Mouse (Mus musculus) left cerebral cortex, postnatal 4 days (tissue): ENCODE results near the gene Hoxd9. TPM values are rescaled to one million over a fixed set of nuclear protein-coding genes. Genes with fewer than 3 reads are reported as not detected.

ENCODE experiments used
- DNase-seq: peaks from one replicate; pipeline ENCODE4 v3.0.0-alpha.2; 2022
- intact Hi-C: fragments of 180-260 bp; cut with DNase I; formaldehyde crosslinking; loops from one replicate; pipeline ENCODE4 v1.15.1; 2025
- total RNA-seq, 2 experiments: library from RNA; stranded (reverse); gene quantifications; 2 replicates each; pipeline ENCODE4 v1.2.3; 2021

Gene Hoxd9
- total RNA-seq, 2 experiments from 2014 or later, result not detected

- DNase-seq, result no peak
These were observed 3.5 kb upstream of the Hoxd9 start for GRCm38 (mm10) chr2:74694066-74694465.

GRCm38 (mm10) chr2:74695383-74695782, 2.1 kb upstream of the Hoxd9 start:
- intact Hi-C loops, result loop anchor here (10.0 kb wide), 1 partner anchor 1409 kb away; no protein-coding TSS in a partner anchor
- no peak for DNase-seq

More at GRCm38 (mm10) chr2:74694066-74694465, 3.5 kb upstream of the Hoxd9 start:
- intact Hi-C loops, result loop anchor here (10.0 kb wide), 1 partner anchor 1411 kb away; no protein-coding TSS in a partner anchor

DNA sequence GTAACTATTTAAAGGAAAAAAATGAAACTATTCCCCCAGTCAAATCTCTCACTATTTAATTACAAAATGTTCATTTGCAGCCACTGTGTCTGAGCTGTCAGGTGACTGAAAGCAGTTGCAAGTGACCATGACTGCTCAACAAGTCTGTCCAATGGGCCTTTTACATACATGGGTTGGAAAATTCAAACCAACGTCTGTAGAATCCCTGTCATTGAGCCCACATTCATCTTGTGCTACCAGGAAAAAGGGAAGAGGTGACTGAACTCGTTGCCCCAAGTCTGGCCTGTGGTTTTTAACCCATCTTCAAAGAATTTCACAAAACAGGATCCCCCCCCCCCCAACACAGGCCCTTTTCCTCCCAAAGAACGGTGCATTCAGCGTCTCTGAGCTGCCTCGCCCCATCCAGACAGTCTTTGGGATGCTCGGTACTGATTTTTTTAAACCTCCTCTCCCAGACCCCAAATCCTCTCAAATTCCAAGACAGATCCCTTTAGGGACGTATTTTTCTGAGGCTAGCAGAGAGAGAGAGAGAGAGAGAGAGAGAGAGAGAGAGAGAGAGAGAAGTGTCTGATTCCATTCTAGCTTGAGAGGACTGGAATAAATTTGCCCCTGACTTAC, 1.6 kb upstream of the Hoxd9 start:
- DNase-seq, result no peak
- intact Hi-C loops, result loop anchor here (10.0 kb wide), 1 partner anchor 1409 kb away; no protein-coding TSS in a partner anchor

- no peak for DNase-seq
- intact Hi-C loops, result loop anchor here (10.0 kb wide), 1 partner anchor 1408 kb away; no protein-coding TSS in a partner anchor
These were observed 838 bp upstream of the Hoxd9 start for GRCm38 (mm10) chr2:74696442-74697335.

DNA sequence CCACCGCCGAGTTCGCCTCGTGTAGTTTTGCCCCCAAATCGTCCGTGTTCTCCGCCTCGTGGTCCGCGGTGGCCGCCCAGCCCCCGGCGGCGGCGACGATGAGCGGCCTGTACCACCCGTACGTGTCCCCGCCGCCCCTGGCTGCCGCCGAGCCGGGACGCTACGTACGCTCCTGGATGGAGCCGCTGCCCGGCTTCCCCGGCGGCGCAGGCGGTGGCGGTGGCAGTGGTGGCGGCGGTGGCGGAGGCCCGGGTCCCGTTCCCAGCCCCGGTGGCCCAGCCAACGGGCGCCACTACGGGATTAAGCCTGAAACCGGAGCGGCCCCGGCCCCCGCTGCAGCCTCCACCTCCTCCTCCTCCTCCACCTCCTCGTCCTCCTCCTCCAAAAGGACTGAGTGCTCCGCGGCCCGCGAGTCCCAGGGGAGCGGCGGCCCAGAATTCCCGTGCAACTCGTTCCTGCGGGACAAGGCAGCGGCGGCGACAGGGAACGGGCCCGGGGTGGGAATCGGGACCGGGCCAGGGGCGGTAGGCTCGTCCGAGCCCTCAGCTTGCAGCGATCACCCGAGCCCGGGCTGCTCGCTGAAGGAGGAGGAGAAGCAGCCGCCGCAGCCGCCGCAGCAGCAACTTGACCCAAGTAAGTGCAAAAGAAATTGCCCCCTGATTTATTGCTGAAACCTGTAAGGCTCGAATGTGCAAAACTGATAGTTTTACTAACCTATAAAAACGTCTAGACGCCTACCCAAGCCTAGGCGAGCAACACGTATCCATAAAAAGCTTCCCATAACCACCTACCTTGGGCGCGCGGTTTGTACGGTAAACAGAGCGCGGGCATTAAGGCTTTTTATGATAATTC, 900 bp downstream of the Hoxd9 start:
- DNase-seq, result no peak
- intact Hi-C loops, result loop anchor here (10.0 kb wide), 1 partner anchor 1406 kb away; no protein-coding TSS in a partner anchor

GRCm38 (mm10) chr2:74699053-74699430, 1.5 kb downstream of the Hoxd9 start:
- no peak for DNase-seq
- intact Hi-C loops, result loop anchor here (10.0 kb wide), 1 partner anchor 1406 kb away; no protein-coding TSS in a partner anchor

DNA sequence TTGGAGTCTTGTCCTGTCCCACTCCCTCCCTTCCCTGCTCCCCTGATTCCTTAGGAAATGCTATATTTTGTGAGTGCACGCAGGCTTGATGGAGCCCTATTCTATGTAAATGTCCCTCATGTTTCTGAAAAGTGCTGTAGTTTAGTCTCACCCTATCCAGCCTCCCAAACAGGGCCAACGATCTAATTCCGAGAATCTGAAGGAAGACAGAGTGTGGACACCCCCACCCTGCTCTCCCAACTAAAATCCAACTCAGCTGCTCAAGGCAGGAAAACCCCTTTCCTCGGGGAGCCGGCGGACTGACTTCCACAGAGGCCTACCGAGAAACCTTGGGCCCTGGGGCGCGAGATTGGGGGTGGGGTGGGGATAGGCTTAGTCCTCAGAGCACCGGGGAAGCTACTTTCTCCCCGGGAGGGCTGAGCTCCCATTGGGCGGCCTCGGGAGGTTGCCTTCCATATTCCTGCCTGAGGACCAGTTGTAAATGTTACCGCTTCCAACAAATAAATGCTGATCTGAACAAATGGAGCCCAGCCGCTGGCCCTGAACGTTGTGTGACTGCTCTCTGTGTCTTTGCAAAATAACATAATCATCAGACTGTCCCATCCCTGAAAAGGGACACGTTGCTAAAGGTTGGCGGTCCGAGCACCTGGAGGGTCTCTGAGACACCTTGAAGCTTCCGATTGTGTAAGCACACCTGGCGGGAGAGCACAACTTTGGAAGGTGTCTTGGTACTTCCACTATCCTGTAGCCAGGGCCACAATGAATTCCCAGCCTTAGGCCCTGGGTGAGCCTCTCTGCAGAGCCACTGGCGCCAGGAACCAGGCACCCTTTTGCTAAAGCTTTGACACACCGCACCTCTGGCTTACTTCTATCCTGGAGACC, 2.4 kb downstream of the Hoxd9 start:
- DNase-seq, result no peak
- intact Hi-C loops, result loop anchor here (5.0 to 10.0 kb wide), 2 partner anchors 437 to 1405 kb away; no protein-coding TSS in a partner anchor

DNA sequence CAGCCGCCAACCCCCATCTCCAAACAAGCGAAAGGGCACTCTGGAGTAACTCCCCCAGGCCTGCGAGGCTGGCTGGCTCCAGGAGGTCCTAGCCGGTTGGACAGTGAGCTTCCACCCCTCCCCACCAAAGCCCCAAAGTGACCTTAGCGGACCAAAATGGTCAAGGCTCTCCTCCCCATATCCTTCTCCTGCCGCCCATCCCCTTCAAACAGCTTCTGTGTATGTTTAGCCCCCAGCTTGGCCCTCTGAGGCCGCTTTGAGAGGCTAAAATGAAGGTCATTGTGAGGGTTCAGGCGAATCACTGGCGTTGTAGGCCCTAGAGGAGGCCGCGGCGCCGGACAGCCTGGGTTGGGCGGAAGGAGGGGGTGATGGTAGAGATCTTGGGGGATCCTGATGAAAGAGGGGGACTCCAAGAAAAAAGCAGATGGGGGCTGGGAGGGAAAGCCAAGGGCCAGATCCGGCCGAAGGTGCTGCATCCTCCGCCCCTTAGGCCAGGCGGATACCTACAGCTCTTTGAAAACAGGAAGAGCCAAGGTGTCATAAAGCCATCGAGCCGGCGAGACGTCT, 3.1 kb downstream of the Hoxd9 start:
- no peak for DNase-seq
- intact Hi-C loops, result loop anchor here (5.0 kb wide), 1 partner anchor 437 kb away; no protein-coding TSS in a partner anchor

DNA sequence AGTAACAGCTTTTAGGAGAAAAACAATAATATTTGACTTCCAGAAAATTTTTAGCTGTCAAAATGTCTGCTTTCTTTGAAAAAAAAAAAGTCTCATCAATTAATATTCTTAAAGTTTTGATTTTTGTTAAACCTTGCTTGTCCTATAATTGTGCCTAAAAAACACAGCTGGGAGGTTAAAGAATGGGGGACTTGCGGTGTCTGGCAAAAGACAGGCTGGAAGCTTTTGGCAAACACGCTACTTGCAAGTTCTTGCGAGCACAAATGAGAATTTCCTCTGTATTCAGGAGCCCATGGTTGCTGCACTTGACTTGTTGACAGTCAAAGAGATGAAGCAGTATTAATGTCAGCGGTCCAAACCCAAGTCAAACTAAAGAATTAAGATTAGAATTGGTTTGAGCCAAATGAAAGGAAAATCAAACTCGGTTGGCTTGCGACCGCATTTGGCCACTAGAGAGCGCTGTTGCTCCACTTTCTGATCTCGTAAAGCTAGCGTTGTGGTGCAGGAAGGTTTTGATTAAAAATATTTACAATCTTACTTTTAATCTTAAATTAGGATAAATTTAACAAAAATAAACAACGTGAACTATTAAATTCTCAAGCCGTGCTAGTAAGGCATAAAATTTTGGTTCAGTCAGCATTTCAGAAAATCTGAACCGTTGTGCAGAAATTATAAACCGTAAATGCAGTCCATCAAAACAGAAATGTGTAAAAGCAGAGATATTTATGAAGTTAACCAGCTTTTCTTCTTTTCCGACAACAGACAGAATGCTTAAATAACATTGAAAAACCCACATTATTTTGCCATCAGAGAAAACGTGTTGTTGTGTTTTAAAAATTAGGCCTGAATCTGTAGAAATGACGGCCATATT, 4.7 kb downstream of the Hoxd9 start:
- DNase-seq, result peak; percentile 79
- intact Hi-C loops, result loop anchor here (1.0 to 5.0 kb wide), 2 partner anchors 435 to 886 kb away; no protein-coding TSS in a partner anchor

DNA sequence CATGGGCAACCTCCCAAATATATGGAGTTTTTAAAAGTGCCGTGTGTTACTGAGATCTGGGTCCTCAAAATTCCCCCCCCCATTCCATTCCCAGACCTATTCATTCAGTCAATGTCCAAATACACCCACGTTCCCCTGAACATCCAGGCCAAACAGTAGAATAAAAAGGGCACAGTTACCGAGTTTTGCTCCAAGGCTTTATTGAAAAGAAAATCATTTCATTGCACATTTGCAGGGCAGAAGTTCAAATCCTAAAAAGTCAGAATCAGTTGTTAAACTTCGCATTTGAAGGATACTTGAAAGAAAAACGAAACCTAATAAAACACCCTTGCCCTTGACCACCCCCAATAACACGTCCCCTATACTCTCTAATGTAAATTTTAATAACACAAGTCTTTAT, 5.3 kb downstream of the Hoxd9 start:
- intact Hi-C loops, result loop anchor here (1.0 to 5.0 kb wide), 2 partner anchors 434 to 885 kb away; no protein-coding TSS in a partner anchor
- DNase-seq, result no peak

DNA sequence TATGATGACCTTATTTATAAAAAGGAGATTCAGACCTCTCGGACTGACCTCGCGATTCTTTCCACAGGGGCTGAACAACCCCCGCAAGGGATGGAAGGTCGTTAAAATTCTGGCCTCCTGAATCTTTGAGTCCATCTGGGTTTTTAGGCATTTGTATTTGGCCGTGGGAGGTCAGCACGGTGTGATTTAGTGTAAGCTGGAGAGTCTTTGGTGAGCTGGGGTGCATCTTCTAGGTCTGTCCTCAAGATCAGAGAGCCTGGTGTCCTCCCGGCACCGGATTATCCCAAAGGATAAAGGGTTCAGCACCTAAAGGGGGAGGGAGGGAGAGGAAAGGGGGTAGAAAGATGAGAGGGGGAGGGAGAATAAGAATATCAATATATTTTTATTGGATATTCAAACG, 5.8 kb downstream of the Hoxd9 start:
- DNase-seq, result no peak

GRCm38 (mm10) chr2:74703720-74704392, 6.3 kb downstream of the Hoxd9 start:
- intact Hi-C loops, result loop anchor here (5.0 kb wide), 1 partner anchor 433 kb away; no protein-coding TSS in a partner anchor
- DNase-seq, result no peak

More for the DNA sequence above, 5.8 kb downstream of the Hoxd9 start:
- intact Hi-C loops, result loop anchor here (5.0 kb wide), 1 partner anchor 434 kb away; no protein-coding TSS in a partner anchor

DNA sequence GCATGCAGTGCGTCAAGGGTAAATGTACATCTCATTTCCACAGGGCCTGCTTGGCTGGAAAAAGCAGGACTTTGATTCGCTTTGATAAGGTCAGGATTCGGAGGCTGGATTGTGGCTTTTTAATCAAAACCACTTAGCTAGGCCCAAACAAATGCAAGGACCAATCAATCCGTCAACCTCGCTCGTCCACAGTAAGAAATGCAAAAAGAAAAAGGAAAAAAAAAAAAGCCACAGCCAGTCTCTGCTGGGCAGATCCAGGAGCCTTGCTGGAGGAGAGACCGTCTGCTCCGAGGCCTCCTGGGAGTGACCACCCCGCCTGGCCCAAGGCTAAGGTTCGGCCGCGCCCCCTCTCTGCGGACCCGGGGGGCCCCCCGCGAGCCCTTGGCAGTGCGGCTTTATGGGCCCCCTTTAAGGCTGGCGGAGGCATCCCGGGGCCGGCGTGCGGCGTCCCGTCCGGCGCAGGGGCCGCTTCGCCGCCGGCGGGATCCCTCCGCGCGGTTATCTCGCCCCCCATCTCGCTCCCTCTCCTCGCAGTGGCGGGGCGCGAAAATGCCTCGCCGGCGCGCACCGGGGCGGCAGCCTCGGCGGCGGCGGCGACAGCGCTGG, 7.0 kb downstream of the Hoxd9 start, which contains the start of gene Hoxd8:
TSS of gene Hoxd8 (plus strand) at position 223 of the 606 bp plus-strand sequence.
- DNase-seq, result no peak
- intact Hi-C loops, result loop anchor here (5.0 kb wide), 1 partner anchor 433 kb away; no protein-coding TSS in a partner anchor

- intact Hi-C loops, result loop anchor here (5.0 kb wide), 1 partner anchor 432 kb away; no protein-coding TSS in a partner anchor
- no peak for DNase-seq
These were observed 7.5 kb downstream of the Hoxd9 start for GRCm38 (mm10) chr2:74704999-74705466.

DNA sequence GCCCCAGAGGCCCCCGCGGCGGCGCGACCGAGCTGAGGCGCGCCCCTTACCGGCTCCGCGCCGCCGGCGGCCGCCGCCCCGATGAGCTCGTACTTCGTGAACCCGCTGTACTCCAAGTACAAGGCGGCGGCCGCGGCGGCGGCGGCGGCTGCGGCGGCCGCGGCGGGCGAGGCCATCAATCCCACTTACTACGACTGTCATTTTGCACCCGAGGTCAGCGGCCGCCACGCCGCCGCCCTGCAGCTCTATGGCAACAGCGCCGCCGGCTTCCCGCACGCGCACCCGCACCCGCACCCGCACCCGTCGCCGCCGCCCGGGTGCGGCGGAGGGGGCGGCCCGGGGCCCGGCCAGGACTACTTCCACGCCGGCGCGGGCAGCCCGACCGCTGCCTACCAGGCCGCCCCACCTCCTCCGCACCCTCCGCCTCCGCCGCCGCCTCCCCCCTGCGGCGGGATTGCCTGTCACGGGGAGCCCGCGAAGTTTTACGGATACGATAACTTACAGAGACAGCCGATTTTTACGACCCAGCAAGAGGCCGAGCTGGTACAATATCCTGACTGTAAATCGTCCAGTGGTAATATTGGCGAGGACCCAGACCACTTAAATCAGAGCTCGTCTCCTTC, 8.1 kb downstream of the Hoxd9 start:
- intact Hi-C loops, result no loop called here
- no peak for DNase-seq

DNA sequence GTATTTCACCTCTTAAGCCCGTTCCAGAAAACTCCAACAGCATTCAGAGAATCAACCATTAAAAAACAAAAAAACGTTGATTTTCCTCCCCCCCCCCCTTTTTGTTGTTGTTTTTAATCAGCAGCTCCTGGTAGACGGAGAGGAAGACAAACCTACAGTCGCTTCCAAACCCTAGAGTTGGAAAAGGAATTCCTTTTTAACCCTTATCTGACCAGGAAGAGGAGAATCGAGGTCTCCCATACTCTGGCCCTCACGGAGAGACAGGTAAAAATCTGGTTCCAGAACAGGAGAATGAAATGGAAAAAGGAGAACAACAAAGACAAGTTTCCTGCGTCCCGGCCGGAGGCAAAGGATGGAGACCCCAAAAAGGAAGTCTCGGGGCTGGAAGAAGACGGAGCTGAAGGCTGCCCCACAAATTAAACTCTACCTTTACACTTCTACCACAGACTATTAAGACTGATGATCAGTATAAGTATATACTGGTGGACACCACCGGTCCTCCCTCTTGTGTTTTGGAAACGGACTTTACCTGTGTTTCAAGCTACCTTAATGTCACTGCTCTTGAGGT, 8.9 kb downstream of the Hoxd9 start:
- no peak for DNase-seq
- intact Hi-C loops, result no loop called here
